Mouse (Mus musculus): ENCODE data around the gene Camta1.

- TF ChIP-seq GATA1 (IDR thresholded peaks at IDR 0.05; ENCODE audit: borderline replicate concordance, low read length): no peak
- no peak for TF ChIP-seq FLI1 (IDR thresholded peaks at IDR 0.05; ENCODE audit: low read length)
Measured at GRCm38 (mm10) chr4:151741249-151742137, 120.2 kb downstream of the Camta1 start.
